Mouse (Mus musculus) ES-E14 (cell line): ENCODE data around the gene Fanca.

Experiments
- HCFC1 ChIP-seq: IDR thresholded peaks from 2 replicates; pipeline ENCODE4 v1.6.1; 2012; ENCODE audit warnings: low read length, inconsistent platforms, borderline replicate concordance; ENCODE audit not compliant: insufficient read depth
- MAFK ChIP-seq: IDR thresholded peaks from 2 replicates; pipeline ENCODE4 v1.6.1; 2014; ENCODE audit warnings: mild to moderate bottlenecking, low read depth, low read length, inconsistent platforms; ENCODE audit not compliant: insufficient read depth
- ZC3H11A ChIP-seq: IDR thresholded peaks from 2 replicates; pipeline ENCODE4 v1.6.1; 2012; ENCODE audit warnings: low read depth, mild to moderate bottlenecking, inconsistent platforms, low read length, borderline replicate concordance

- no peak for TF ChIP-seq MAFK
- TF ChIP-seq ZC3H11A, result no peak
- TF ChIP-seq HCFC1, result no peak
Measured at GRCm38 (mm10) chr8:123345135-123345534, 26.8 kb upstream of the Fanca start.
